Mouse (Mus musculus) bone marrow macrophage, adult 2 months (primary cell): ENCODE measurements around the gene Tnfrsf26.

Source experiments
- CTCF ChIP-seq: IDR thresholded peaks from 2 replicates; pipeline ENCODE4 v1.5.1; 2012; ENCODE audit warnings: low read depth, mild to moderate bottlenecking, low read length, moderate library complexity
- POLR2A ChIP-seq: IDR thresholded peaks from 2 replicates; pipeline ENCODE4 v1.6.1; 2012; ENCODE audit warnings: mild to moderate bottlenecking, low read depth, low read length, borderline replicate concordance

GRCm38 (mm10) chr7:143626178-143626577 is 2.3 kb downstream of the Tnfrsf26 start:
- TF ChIP-seq CTCF (no peak), POLR2A (no peak)
